Mouse (Mus musculus) hindbrain, embryonic 12.5 days (tissue): ENCODE data around the gene Sigmar1. TPM values are rescaled to one million over a fixed set of nuclear protein-coding genes. Genes with fewer than 3 reads are reported as not detected.

Experiments
- ATAC-seq: fragments of 200-750 bp; cut with Nextera tagmentation; 2 replicates; pipeline ENCODE4 v1.8.0; 2017; ENCODE audit warnings: moderate TSS enrichment; ENCODE audit not compliant: low FRiP score
- H3K27ac ChIP-seq: fragments of 300-500 bp; sonication (generic); 2 replicates; pipeline ENCODE4 v1.5.1; 2016; ENCODE audit warnings: mild to moderate bottlenecking
- H3K27me3 ChIP-seq: fragments of 300-500 bp; sonication (generic); 2 replicates; pipeline ENCODE4 v1.6.1; 2016; ENCODE audit warnings: mild to moderate bottlenecking
- H3K36me3 ChIP-seq: fragments of 300-500 bp; sonication (generic); 2 replicates; pipeline ENCODE4 v1.6.1; 2016; ENCODE audit warnings: mild to moderate bottlenecking
- H3K4me1 ChIP-seq: fragments of 300-500 bp; sonication (generic); 2 replicates; pipeline ENCODE4 v1.6.1; 2016
- H3K4me2 ChIP-seq: fragments of 300-500 bp; sonication (generic); replicated peaks from 2 replicates; pipeline ENCODE4 v1.6.1; 2016; ENCODE audit warnings: mild to moderate bottlenecking
- H3K4me3 ChIP-seq: fragments of 300-500 bp; sonication (generic); 2 replicates; pipeline ENCODE4 v1.5.1; 2016; ENCODE audit warnings: mild to moderate bottlenecking
- H3K9ac ChIP-seq: fragments of 300-500 bp; sonication (generic); 2 replicates; pipeline ENCODE4 v1.6.1; 2016; ENCODE audit warnings: mild to moderate bottlenecking, moderate library complexity
- H3K9me3 ChIP-seq: fragments of 300-500 bp; sonication (generic); replicated peaks from 2 replicates; pipeline ENCODE4 v1.6.1; 2016; ENCODE audit warnings: mild to moderate bottlenecking
- WGBS: fragments of 180-500 bp; shearing (Covaris S2); methylation state at CpG from one replicate; pipeline ENCODE4 v1.1.7; 2016; 5-methylcytosine and 5-hydroxymethylcytosine counted together
- polyA plus RNA-seq: library from polyadenylated mRNA; unstranded; fragments of >200 nt; fragmentation: Nextera tagmentation; extraction: Ambion mirVana; gene quantifications from 2 replicates; pipeline ENCODE4 v1.2.1, GENCODE M21; 2016

Gene Sigmar1
- polyA plus RNA-seq, 1 experiment from 2014 or later, result 58.9 TPM

DNA sequence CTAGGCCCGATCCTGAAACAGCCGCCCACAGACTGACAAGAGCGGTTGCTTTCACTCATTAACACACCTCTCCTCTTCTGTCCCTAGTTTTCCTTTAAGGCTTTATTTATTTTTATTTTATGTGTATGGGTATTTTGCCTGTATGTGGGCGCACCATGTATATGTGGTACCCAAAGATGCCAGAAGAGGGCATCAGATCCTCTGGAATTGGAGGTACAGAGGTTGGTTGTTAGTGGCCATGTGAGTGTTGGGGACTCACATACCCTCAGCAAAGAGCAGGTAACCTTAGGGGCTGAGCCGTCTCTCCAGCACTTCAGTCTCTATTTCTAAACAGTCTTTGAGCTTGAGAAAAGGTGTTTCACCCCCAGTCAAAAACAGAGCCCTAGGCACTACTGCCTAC, 40.4 kb downstream of the Sigmar1 start:
- H3K27ac ChIP-seq, result no peak overlapping the region
- WGBS, result 87% methylated on average over 5 of the region's 5 CpGs
- H3K36me3 ChIP-seq, result peaks cover 36% of the 10 kb centered on the region

DNA sequence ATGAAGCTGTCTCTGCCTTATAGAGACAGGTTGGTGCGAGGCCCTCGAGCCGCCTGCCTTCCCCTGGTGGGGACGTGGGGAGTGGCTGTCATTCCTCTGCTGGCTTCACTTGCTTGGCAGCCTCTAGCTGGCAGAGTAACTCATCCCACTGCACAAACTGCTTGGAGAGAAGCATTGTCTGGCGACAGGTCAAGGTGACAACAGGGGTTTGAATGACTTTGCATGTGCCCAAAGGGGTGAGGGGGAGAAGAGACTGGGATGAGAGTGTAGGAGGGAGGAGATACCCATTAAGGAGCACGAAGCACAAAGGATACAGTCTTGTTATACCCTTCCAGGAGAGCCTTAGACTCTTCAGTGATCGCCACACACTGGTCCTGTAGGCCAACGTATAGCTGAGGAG, 40.9 kb downstream of the Sigmar1 start:
- Histone ChIP-seq H3K4me3 (no peak overlapping the region), H3K4me1 (peaks cover 28% of the 10 kb centered on the region), H3K4me2 (no peak overlapping the region), H3K27ac (no peak overlapping the region), H3K27me3 (no peaks in the 10 kb centered on the region), H3K9ac (no peak overlapping the region), H3K36me3 (peaks cover 36% of the 10 kb centered on the region), H3K9me3 (no peaks in the 10 kb centered on the region)
- no peak for ATAC-seq
- WGBS, result 81% methylated on average over 8 of the region's 8 CpGs

More for the DNA sequence above, 40.4 kb downstream of the Sigmar1 start:
- H3K9me3 ChIP-seq, result no peaks in the 10 kb centered on the region
- ATAC-seq, result no peak
- H3K27me3 ChIP-seq, result no peaks in the 10 kb centered on the region
- H3K4me3 ChIP-seq, result no peak overlapping the region
- peaks cover 28% of the 10 kb centered on the region for H3K4me1 ChIP-seq
- H3K9ac ChIP-seq, result no peak overlapping the region
- H3K4me2 ChIP-seq, result no peak overlapping the region

DNA sequence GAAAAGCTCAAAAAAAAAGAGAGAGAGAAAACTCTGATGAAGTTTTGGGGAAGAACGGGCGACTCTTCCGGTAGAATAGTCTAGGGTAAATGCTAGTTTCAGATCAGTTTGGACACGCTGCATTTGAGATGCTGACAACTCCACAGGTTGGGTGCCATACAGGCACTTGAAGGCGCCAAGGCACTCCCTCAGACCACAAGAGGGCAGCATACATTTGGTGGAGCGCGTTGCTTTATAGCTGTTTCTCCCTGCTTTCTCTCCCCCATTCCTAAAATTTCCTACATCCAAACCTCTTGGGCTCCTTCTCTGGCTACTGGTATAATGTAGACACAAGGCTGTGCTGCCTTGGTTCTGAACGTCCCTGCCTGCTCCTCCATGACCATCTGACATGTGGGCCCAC, 41.7 kb downstream of the Sigmar1 start:
- peaks cover 28% of the 10 kb centered on the region for H3K4me1 ChIP-seq
- H3K9me3 ChIP-seq, result no peaks in the 10 kb centered on the region
- H3K27me3 ChIP-seq, result no peaks in the 10 kb centered on the region
- H3K4me2 ChIP-seq, result peak overlapping the region; percentile 84
- 17% methylated on average over 8 of the region's 8 CpGs for WGBS
- H3K9ac ChIP-seq, result no peak overlapping the region
- H3K27ac ChIP-seq, result no peak overlapping the region
- peaks cover 31% of the 10 kb centered on the region for H3K36me3 ChIP-seq
- H3K4me3 ChIP-seq, result peak overlapping the region; percentile 77
- ATAC-seq, result no peak

DNA sequence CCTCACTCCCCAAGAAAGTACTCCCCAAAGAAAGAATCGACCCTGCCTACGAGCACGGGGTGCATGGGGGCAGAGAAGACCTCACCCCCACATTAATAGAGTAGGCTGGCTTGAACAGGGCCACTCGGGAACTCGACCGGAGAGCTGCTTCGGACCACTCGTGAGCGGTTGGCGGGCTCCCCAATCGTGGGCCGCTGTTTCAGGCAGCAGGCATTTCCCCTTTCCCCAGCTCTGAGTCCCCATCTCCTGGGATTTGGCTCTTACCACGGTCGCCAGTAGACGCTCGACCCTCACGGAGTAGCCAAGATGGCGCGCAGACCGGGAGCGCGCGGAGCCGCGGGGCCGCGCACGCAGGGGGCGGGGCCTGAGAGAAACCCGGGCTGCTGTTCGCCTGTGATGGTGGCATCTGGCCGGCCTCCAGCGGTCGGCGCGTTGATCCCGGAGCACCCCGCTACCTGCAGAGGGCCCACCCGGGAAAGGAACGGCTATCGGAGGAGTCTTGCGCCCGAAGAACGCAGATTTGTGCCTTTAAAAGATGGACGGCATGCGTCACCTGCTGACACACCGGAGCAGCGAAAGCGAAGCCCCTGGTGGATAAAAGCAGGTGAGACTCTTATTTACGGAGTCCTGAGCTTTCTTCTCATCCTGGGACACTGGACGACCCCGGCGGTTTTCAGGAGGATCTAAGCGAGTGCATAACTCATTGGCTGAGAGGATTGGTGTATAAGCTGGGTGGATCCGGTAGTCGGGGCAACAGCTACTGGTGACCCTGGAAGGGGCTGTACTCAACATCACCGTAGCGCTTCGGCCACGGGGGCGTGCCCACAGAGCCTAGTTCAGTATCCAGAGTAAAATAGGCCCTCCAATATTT, 42.5 kb downstream of the Sigmar1 start, which contains the start of gene Rpp25l:
Rpp25l (minus strand) TSS at position 338 of the 871 bp plus-strand sequence.
- under 1% methylated on average over 61 of the region's 61 CpGs for WGBS

DNA sequence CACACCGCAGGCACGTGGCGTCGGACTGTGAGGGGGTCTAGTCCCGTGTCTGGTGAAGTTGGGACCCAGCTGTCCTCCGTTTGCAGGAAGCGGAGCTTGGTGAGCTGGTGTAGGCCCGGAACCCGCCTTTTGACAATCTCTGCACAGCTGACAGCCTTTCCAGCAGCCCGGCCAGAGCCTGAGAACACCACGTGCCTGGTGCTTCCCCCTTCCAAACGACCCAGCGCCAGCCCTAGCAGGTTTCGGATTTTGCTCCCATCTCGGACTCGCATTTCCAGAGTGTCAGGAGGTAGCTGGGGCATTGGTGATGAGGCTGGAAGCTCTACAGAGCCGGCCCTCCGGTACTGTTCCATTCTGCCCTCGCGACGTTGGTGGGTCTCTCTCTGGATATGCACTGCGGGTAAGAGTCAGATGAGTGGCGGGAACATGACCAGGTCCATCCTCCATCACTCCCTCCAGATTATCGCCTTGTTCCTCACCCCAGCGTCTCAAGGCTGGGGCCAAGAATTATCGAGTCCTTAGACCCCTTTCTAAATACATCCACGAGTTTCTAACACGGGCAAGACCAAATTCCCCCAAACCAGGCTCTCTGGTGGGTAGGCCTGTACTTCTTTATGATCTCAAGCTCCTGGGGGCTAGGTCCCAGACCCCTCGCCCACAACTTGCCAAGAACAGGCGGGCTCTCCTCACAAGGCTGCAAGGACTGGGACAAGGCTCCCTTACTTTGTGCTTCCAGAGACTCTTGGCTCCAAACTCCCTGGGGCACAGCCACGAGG, 43.3 kb downstream of the Sigmar1 start:
- Histone ChIP-seq H3K9ac (peak overlapping the region; percentile 80), H3K27me3 (no peaks in the 10 kb centered on the region), H3K9me3 (no peaks in the 10 kb centered on the region), H3K4me2 (peak overlapping the region; percentile 84), H3K27ac (peak overlapping the region; percentile 82; the same call in 1 of the 2 replicates), H3K36me3 (peaks cover 15% of the 10 kb centered on the region), H3K4me3 (peak overlapping the region; percentile 77), H3K4me1 (peaks cover 34% of the 10 kb centered on the region)
- ATAC-seq, result no peak
- WGBS, result 49% methylated on average over 31 of the region's 31 CpGs

More for the DNA sequence above, 42.5 kb downstream of the Sigmar1 start, which contains the start of gene Rpp25l:
- H3K9ac ChIP-seq, result peak within 1 kb of the TSS; percentile 80
- H3K36me3 ChIP-seq, result peaks cover 22% of the 10 kb centered on the region
- peak within 1 kb of the TSS; percentile 82 for H3K27ac ChIP-seq
- H3K4me3 ChIP-seq, result peak within 1 kb of the TSS; percentile 77
- no peaks in the 10 kb centered on the region for H3K9me3 ChIP-seq
- peak; percentile 64 for ATAC-seq
- peak within 1 kb of the TSS; percentile 84 for H3K4me2 ChIP-seq
- H3K4me1 ChIP-seq, result peaks cover 28% of the 10 kb centered on the region
- H3K27me3 ChIP-seq, result no peaks in the 10 kb centered on the region

DNA sequence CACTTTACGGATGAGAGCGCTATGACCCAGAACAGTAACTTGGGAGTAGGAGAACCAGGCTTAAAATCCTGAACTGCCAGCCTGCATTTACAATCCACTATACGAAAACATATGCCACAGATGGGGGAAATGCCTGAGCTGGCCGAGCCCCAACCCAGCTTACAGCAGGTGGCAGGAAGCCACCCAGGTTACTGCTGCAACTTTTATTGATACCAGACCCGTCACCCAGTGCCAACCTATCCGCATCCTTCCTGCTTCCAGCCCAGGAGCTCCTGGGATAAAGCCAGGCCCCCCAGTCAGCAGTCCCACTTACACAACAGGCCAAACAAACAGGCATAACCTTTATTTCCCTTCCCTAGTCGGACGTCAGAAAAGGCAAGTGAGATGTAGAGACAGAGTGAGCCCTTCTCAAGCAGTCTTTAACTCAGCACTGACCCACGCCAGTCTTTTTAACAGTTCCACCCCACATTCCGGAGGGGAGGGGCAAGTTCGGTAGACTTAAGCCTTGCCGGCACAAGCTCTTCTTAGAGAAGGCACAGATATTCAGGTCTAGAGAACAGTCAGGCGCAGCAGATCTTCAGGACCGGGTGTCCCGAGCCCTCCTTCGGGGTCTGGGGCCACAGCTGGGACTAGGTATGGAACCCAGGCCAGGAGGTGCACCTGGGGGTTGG, 44.1 kb downstream of the Sigmar1 start:
- Histone ChIP-seq H3K4me3 (peak overlapping the region; percentile 77), H3K27me3 (no peaks in the 10 kb centered on the region), H3K9ac (peak overlapping the region; percentile 80), H3K4me2 (peak overlapping the region; percentile 84), H3K27ac (no peak overlapping the region), H3K4me1 (peaks cover 42% of the 10 kb centered on the region), H3K9me3 (no peaks in the 10 kb centered on the region), H3K36me3 (peaks cover 7% of the 10 kb centered on the region)
- ATAC-seq, result no peak
- 80% methylated on average over 16 of the region's 16 CpGs for WGBS

DNA sequence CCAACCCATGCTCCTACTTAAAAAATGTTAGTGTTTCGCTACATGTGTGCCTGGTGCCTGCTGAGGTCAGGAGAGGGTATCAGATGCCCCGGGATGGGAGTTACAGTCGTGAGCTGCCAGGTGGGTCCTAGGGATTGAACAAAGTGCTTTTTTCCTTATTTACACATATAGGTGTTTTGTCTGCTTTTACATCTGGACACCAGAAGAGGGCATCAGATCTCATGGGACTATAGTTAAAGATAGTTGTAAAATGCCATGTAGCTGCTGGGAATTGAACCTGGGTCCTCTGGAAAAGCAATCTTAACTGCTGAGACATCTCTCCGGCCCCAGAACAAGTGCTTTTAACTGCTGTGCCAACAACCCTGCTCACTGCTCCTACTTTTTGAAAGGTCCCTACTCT, 45.7 kb downstream of the Sigmar1 start:
- WGBS, result 71% methylated on average over 4 of the region's 4 CpGs
- H3K36me3 ChIP-seq, result no peaks in the 10 kb centered on the region

DNA sequence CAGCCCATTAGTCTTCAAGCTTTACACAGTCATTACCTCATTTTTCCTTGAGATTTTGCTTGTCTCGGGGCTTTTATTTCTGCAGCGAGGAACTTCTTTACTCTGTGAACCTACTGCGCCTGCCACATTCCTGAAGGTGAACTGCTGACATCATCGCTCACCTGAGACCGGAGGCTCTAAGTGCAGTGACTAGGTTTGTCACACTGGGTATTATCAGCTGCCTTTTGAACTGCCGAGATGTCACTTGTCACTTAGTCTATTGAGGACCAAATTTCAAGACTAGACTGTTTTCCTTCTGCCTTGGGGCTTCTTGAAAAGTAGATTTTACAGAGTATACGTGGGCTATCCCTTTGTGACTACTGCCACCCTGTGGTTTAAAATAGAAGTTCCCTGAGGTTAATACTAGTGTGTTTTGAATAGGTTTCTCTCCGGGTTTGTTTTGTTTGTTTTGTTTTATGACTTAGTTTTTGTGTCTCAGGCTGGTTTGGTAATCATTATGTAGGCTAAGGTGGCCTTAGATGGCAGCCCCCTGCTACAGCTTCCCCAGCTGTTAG, 47.7 kb downstream of the Sigmar1 start:
- Histone ChIP-seq H3K36me3 (no peaks in the 10 kb centered on the region), H3K9ac (no peak overlapping the region), H3K4me1 (peaks cover 51% of the 10 kb centered on the region), H3K27ac (no peak overlapping the region), H3K4me2 (no peak overlapping the region), H3K9me3 (no peaks in the 10 kb centered on the region), H3K27me3 (peaks cover 16% of the 10 kb centered on the region; the same call in 1 of the 2 replicates), H3K4me3 (no peak overlapping the region)
- ATAC-seq, result no peak
- WGBS, result 43% methylated on average over 8 of the region's 8 CpGs

More for the DNA sequence above, 45.7 kb downstream of the Sigmar1 start:
- no peak overlapping the region for H3K4me2 ChIP-seq
- ATAC-seq, result no peak
- H3K27ac ChIP-seq, result no peak overlapping the region
- peaks cover 6% of the 10 kb centered on the region; the same call in 1 of the 2 replicates for H3K27me3 ChIP-seq
- no peak overlapping the region for H3K9ac ChIP-seq
- H3K4me3 ChIP-seq, result no peak overlapping the region
- peaks cover 46% of the 10 kb centered on the region for H3K4me1 ChIP-seq
- no peaks in the 10 kb centered on the region for H3K9me3 ChIP-seq

DNA sequence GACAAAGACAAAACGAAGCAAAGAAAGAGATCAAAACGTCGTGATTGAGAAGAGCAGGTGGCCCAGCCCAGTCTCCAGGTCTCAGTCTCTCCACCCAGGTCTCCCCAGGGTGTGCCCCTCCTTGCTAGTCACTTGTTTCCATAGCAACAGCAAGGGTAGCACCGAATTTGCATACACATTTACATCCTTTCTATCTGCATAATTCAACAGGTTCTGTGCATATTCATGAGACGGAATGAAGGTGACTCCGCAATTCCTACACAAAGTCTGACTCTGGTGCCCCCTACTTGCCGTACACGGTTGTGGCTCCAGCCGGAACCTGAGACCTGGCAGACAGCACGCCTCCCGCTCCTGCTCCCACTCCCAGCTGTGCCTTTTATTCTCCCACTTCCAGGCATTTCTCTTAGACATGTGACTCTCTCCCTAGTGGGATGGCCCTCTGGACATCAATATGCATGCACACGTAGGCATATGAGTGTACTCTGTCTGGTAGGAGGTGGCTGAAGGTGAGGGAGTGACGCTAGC, 48.9 kb downstream of the Sigmar1 start:
- Histone ChIP-seq H3K36me3 (no peaks in the 10 kb centered on the region), H3K27me3 (peaks cover 16% of the 10 kb centered on the region; the same call in 1 of the 2 replicates), H3K4me1 (peaks cover 43% of the 10 kb centered on the region), H3K9me3 (no peaks in the 10 kb centered on the region), H3K9ac (no peak overlapping the region), H3K4me2 (peak overlapping the region; percentile 31), H3K4me3 (no peak overlapping the region), H3K27ac (peak overlapping the region; percentile 66)
- WGBS, result 3% methylated on average over 13 of the region's 13 CpGs
- ATAC-seq, result peak; percentile 86

DNA sequence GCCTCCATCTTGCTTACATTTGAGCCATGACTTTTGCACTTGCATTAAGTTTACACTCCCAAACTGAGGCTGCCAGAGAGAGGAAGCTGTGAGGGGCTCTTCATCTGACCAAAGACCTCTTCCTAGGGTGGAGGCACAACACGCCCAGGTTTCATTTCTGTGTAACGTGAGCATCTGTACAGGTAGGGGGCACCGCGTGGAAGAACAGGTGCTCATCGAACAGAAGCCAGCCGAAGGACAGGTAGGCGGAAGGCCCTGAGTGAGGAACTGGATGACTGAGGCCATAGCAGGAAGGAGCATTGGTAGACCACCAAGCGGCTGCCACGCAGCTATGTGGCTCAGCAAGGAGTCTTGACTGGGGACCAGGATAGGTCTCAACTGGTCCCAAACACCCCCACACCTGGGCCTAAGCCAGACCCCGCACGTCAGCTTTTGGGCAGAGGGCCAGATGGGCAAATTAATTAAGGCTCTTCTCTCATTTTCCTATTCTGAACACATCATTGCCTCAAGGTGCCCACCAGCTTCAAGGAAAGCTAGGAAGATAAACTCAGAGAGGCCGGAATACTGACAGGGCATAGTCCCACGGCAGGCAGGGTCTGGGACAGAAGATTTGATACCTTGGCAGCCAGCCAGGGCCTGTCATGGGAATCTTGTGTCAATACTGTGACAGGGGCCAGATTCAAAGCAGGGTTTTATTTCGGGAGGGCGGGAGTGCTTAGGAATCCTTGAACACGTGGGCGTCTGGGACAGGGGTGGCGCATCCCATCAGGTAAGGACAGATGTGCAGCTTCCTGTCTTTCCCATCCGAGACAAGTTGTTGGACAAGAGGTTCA, 49.8 kb downstream of the Sigmar1 start:
- Histone ChIP-seq H3K27me3 (peaks cover 16% of the 10 kb centered on the region; the same call in 1 of the 2 replicates), H3K36me3 (no peaks in the 10 kb centered on the region), H3K9ac (no peak overlapping the region), H3K27ac (peak overlapping the region; percentile 24; the same call in 1 of the 2 replicates), H3K4me2 (peak overlapping the region; percentile 24), H3K4me1 (peaks cover 34% of the 10 kb centered on the region), H3K4me3 (no peak overlapping the region), H3K9me3 (no peaks in the 10 kb centered on the region)
- ATAC-seq, result 0 out of 2 replicates have a peak, but pooled peaks have one; percentile 21
- WGBS, result 59% methylated on average over 19 of the region's 19 CpGs

DNA sequence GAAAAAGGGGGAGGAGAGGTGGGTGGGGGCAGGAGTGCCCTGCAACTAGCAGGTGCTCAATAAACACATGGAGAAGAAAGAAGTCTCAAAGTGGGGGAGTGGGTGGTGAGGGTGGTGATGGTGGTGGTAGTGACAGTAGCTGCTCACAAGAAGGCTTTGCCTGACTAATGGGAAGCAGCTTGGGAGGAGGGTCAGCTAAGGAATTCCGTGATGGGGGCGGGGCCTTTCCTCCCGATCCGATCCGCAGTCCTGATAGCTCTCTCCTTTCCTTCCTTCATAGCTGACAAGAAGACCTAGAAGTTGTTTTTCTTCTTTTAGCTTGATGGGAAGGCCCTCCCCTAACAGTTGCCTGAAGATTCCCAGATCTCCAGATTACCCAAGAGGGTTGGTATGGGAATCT, 51.3 kb downstream of the Sigmar1 start:
- Histone ChIP-seq H3K36me3 (no peaks in the 10 kb centered on the region), H3K27me3 (peaks cover 16% of the 10 kb centered on the region; the same call in 1 of the 2 replicates), H3K9ac (no peak overlapping the region), H3K27ac (no peak overlapping the region), H3K4me3 (no peak overlapping the region), H3K4me2 (no peak overlapping the region), H3K9me3 (no peaks in the 10 kb centered on the region), H3K4me1 (peaks cover 33% of the 10 kb centered on the region)
- WGBS, result 0% methylated on average over 5 of the region's 5 CpGs
- no peak for ATAC-seq
